20 mouse cellular contexts compared by ENCODE assay signal in the genomic region with DNA sequence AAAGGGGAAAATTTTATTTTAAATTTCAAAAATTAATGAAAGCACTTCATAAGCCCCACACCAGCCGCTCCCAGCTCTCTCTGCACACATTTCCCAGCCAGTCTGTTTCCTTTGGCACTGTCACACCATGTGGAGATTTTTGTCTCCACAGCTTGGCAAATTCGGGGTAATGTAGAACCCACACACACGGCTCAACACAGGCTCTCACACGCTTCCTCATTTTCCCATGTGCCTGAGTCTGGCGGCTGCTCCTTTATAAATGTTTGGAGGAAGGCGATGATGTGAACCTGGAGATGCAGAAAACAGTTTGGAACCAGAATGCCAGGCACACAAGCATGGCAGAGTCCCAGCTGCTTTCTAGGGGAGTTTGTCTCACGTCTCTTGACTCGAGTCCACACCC. TPM values are rescaled to one million over a fixed set of nuclear protein-coding genes. Genes with fewer than 3 reads are reported as not detected.
A peak's percentile ranks its signal among the peaks of the same experiment; 100 is the strongest.
DNase-seq lines count a peak whose midpoint lies in the region; ATAC-seq and TF ChIP-seq lines count a peak whose summit lies in the region.
"Had no signal": no experiment of that assay in that cellular context is flagged by ENCODE, and none has a peak within 500 bp of the region (broad histone marks: within the 10 kb centered on the region; RNA-seq: fewer than 3 reads in every experiment).

No protein-coding gene starts in this region.

- 83% methylated on average over 8 of the region's 8 CpGs for WGBS in forebrain, embryonic 15.5 days
- WGBS in forebrain, embryonic 10.5 days, result 90% methylated on average over 8 of the region's 8 CpGs
- WGBS in forebrain, postnatal 0 days, result 62% methylated on average over 8 of the region's 8 CpGs
- 88% methylated on average over 8 of the region's 8 CpGs for WGBS in hindbrain, embryonic 14.5 days

- peak; percentile 71 for ATAC-seq in forebrain, embryonic 15.5 days (replicated peaks)
- peak; percentile 88 for ATAC-seq in forebrain, postnatal 0 days
- ATAC-seq in hindbrain, embryonic 14.5 days (ENCODE audit: low FRiP score), result no peak
- ATAC-seq: midbrain, embryonic 15.5 days had no signal

- H3K36me3 ChIP-seq in forebrain, embryonic 15.5 days, result no peaks in the 10 kb centered on the region
- peaks cover 2% of the 10 kb centered on the region; the same call in 1 of the 2 replicates for H3K36me3 ChIP-seq in forebrain, embryonic 10.5 days (replicated peaks)
- no peaks in the 10 kb centered on the region for H3K36me3 ChIP-seq in forebrain, postnatal 0 days (ENCODE audit: insufficient read depth)
- no peaks in the 10 kb centered on the region for H3K36me3 ChIP-seq in hindbrain, embryonic 14.5 days (replicated peaks; ENCODE audit: control insufficient read depth, insufficient read depth)
- H3K36me3 ChIP-seq: kidney, embryonic 15.5 days; liver, embryonic 15.5 days; midbrain, embryonic 15.5 days had no signal

- H3K4me3 ChIP-seq in forebrain, embryonic 15.5 days, result no peak overlapping the region
- no peak overlapping the region for H3K4me3 ChIP-seq in forebrain, embryonic 10.5 days
- H3K4me3 ChIP-seq in forebrain, postnatal 0 days (ENCODE audit: low read depth, low read length), result no peak overlapping the region
- no peak overlapping the region for H3K4me3 ChIP-seq in hindbrain, embryonic 14.5 days (replicated peaks; ENCODE audit: low read length)
- H3K4me3 ChIP-seq: kidney, embryonic 15.5 days; liver, embryonic 15.5 days; midbrain, embryonic 15.5 days had no signal

- H3K4me2 ChIP-seq in forebrain, embryonic 15.5 days (replicated peaks), result no peak overlapping the region
- no peak overlapping the region for H3K4me2 ChIP-seq in forebrain, postnatal 0 days (ENCODE audit: low read depth)
- H3K4me2 ChIP-seq in hindbrain, embryonic 14.5 days (replicated peaks), result no peak overlapping the region
- H3K4me2 ChIP-seq: kidney, embryonic 15.5 days; liver, embryonic 15.5 days; midbrain, embryonic 15.5 days had no signal

- H3K4me1 ChIP-seq in forebrain, embryonic 15.5 days, result no peaks in the 10 kb centered on the region
- no peaks in the 10 kb centered on the region for H3K4me1 ChIP-seq in forebrain, embryonic 10.5 days
- no peaks in the 10 kb centered on the region for H3K4me1 ChIP-seq in forebrain, postnatal 0 days (ENCODE audit: insufficient read depth)
- no peaks in the 10 kb centered on the region for H3K4me1 ChIP-seq in hindbrain, embryonic 14.5 days (replicated peaks; ENCODE audit: control insufficient read depth, insufficient read depth, low read length)
- H3K4me1 ChIP-seq: kidney, embryonic 15.5 days; liver, embryonic 15.5 days; midbrain, embryonic 15.5 days had no signal

- no peak overlapping the region for H3K9ac ChIP-seq in forebrain, embryonic 15.5 days (replicated peaks)
- H3K9ac ChIP-seq in forebrain, postnatal 0 days, result no peak overlapping the region
- H3K9ac ChIP-seq in hindbrain, embryonic 14.5 days, result no peak overlapping the region
- H3K9ac ChIP-seq: kidney, embryonic 15.5 days; liver, embryonic 15.5 days; midbrain, embryonic 15.5 days had no signal

- no peaks in the 10 kb centered on the region for H3K27me3 ChIP-seq in forebrain, embryonic 15.5 days
- H3K27me3 ChIP-seq in forebrain, embryonic 10.5 days (ENCODE audit: poor library complexity, severe bottlenecking), result no peaks in the 10 kb centered on the region
- no peaks in the 10 kb centered on the region for H3K27me3 ChIP-seq in forebrain, postnatal 0 days (ENCODE audit: insufficient read depth, low read length)
- H3K27me3 ChIP-seq in hindbrain, embryonic 14.5 days (ENCODE audit: control insufficient read depth, insufficient read depth, low read length), result no peaks in the 10 kb centered on the region
- H3K27me3 ChIP-seq: kidney, embryonic 15.5 days; liver, embryonic 15.5 days; midbrain, embryonic 15.5 days had no signal

- no peak for DNase-seq in forebrain, embryonic 10.5 days (ENCODE audit: extremely low spot score, low spot score)
- peak; percentile 63 for DNase-seq in forebrain, postnatal 0 days
- DNase-seq in layer of hippocampus, adult 9-10 months (ENCODE audit: low spot score), result peak; percentile 54
- peak; percentile 18 for DNase-seq in right cerebral cortex, postnatal 14 days
- DNase-seq in urinary bladder, adult 18-20 months (ENCODE audit: low spot score in 2 of 2), result no peak
- no peak for DNase-seq in yolk sac, embryonic 10.5 days (ENCODE audit: low spot score)
- DNase-seq in hindbrain, embryonic 14.5 days (ENCODE audit: low spot score), result no peak
- DNase-seq: adrenal gland, adult 2 months; heart, adult 18-20 months; heart, postnatal 14 days; lung, postnatal 36 days had no signal

- H3K27ac ChIP-seq in forebrain, embryonic 15.5 days (replicated peaks), result no peak overlapping the region
- H3K27ac ChIP-seq in forebrain, embryonic 10.5 days, result no peak overlapping the region
- no peak overlapping the region for H3K27ac ChIP-seq in forebrain, postnatal 0 days (ENCODE audit: low read depth, low read length)
- H3K27ac ChIP-seq in hindbrain, embryonic 14.5 days, result no peak overlapping the region
- H3K27ac ChIP-seq: kidney, embryonic 15.5 days; liver, embryonic 15.5 days; midbrain, embryonic 15.5 days had no signal

- TF ChIP-seq CTCF in forebrain, postnatal 0 days (IDR thresholded peaks at IDR 0.05; ENCODE audit: low read depth), result no peak

- H3K9me3 ChIP-seq in forebrain, embryonic 15.5 days, result no peaks in the 10 kb centered on the region
- H3K9me3 ChIP-seq in forebrain, embryonic 10.5 days, result no peaks in the 10 kb centered on the region
- no peaks in the 10 kb centered on the region for H3K9me3 ChIP-seq in forebrain, postnatal 0 days (ENCODE audit: low read length)
- H3K9me3 ChIP-seq in hindbrain, embryonic 14.5 days (ENCODE audit: control insufficient read depth, low read length), result no peaks in the 10 kb centered on the region
- H3K9me3 ChIP-seq: kidney, embryonic 15.5 days; liver, embryonic 15.5 days; midbrain, embryonic 15.5 days had no signal

RNA-seq across cellular contexts. Expression of gene Gm17374, which starts 38.0 kb away (rescaled TPM):
- not detected in 2 replicates for polyA plus RNA-seq in forebrain, embryonic 15.5 days (2015; fragmentation: Nextera tagmentation; extraction: Ambion mirVana)
- not detected in 2 replicates for polyA plus RNA-seq in forebrain, embryonic 10.5 days (2016; fragmentation: Nextera tagmentation; extraction: Ambion mirVana)
- not detected in 2 replicates for total RNA-seq in forebrain, postnatal 0 days (2014; rRNA removed)
- not detected in 2 replicates for polyA plus RNA-seq in forebrain, postnatal 0 days (2015; fragmentation: Nextera tagmentation; extraction: Ambion mirVana)
- not detected in 2 replicates for polyA plus RNA-seq in hindbrain, embryonic 14.5 days (2014; fragmentation: Nextera tagmentation; extraction: Ambion mirVana)
- total RNA-seq: adrenal gland, adult 2 months; common myeloid progenitor, adult 5-6 weeks; heart, adult 18-20 months; heart, postnatal 14 days had no signal
- polyA plus RNA-seq: adrenal gland, adult 2 months; kidney, embryonic 15.5 days; limb, embryonic 11.5 days; liver, embryonic 15.5 days; midbrain, embryonic 15.5 days; neural tube, embryonic 14.5 days; small intestine, adult 2 months; testis, adult 2 months had no signal

RNA-seq across cellular contexts. Expression of gene Tasp1, which starts 47.2 kb away (rescaled TPM):
- 20.5 and 24.6 TPM in 2 replicates for polyA plus RNA-seq in forebrain, embryonic 15.5 days (2015; fragmentation: Nextera tagmentation; extraction: Ambion mirVana)
- 22.4 and 22.5 TPM in 2 replicates for polyA plus RNA-seq in forebrain, embryonic 10.5 days (2016; fragmentation: Nextera tagmentation; extraction: Ambion mirVana)
- 25.0 and 26.4 TPM in 2 replicates for total RNA-seq in forebrain, postnatal 0 days (2014; rRNA removed)
- 19.1 and 23.6 TPM in 2 replicates for polyA plus RNA-seq in forebrain, postnatal 0 days (2015; fragmentation: Nextera tagmentation; extraction: Ambion mirVana)
- 20.5 and 21.2 TPM in 2 replicates for polyA plus RNA-seq in hindbrain, embryonic 14.5 days (2014; fragmentation: Nextera tagmentation; extraction: Ambion mirVana)

RNA-seq across cellular contexts. Expression of gene Esf1, which starts 56.5 kb away (rescaled TPM):
- 20.3 TPM in 2 replicates for polyA plus RNA-seq in forebrain, embryonic 15.5 days (2015; fragmentation: Nextera tagmentation; extraction: Ambion mirVana)
- polyA plus RNA-seq in forebrain, embryonic 10.5 days (2016; fragmentation: Nextera tagmentation; extraction: Ambion mirVana), result 32.6 and 34.0 TPM in 2 replicates
- total RNA-seq in forebrain, postnatal 0 days (2014; rRNA removed), result 12.6 and 20.0 TPM in 2 replicates
- polyA plus RNA-seq in forebrain, postnatal 0 days (2015; fragmentation: Nextera tagmentation; extraction: Ambion mirVana), result 8.8 and 14.9 TPM in 2 replicates
- polyA plus RNA-seq in hindbrain, embryonic 14.5 days (2014; fragmentation: Nextera tagmentation; extraction: Ambion mirVana), result 11.8 and 16.0 TPM in 2 replicates

RNA-seq across cellular contexts. Expression of gene Ndufaf5, which starts 56.6 kb away (rescaled TPM):
- 45.4 and 46.9 TPM in 2 replicates for polyA plus RNA-seq in forebrain, embryonic 15.5 days (2015; fragmentation: Nextera tagmentation; extraction: Ambion mirVana)
- 24.4 and 29.6 TPM in 2 replicates for polyA plus RNA-seq in forebrain, embryonic 10.5 days (2016; fragmentation: Nextera tagmentation; extraction: Ambion mirVana)
- 53.6 and 63.1 TPM in 2 replicates for total RNA-seq in forebrain, postnatal 0 days (2014; rRNA removed)
- 54.6 and 65.3 TPM in 2 replicates for polyA plus RNA-seq in forebrain, postnatal 0 days (2015; fragmentation: Nextera tagmentation; extraction: Ambion mirVana)
- 61.7 and 62.3 TPM in 2 replicates for polyA plus RNA-seq in hindbrain, embryonic 14.5 days (2014; fragmentation: Nextera tagmentation; extraction: Ambion mirVana)

Comparison
In these comparisons a context has a peak if more than half of its experiments do, and no peak if none do; other contexts are left out.
1. DNase-seq: peak in forebrain, postnatal 0 days (single experiment), layer of hippocampus, adult 9-10 months (single experiment) and right cerebral cortex, postnatal 14 days (single experiment); none in forebrain, embryonic 10.5 days (single experiment), urinary bladder, adult 18-20 months (0 of 2), yolk sac, embryonic 10.5 days (single experiment) and hindbrain, embryonic 14.5 days (single experiment).